Mouse (Mus musculus) CD8-positive naive resting alpha-beta T cell, adult 2 months (primary cell): Measurements from ENCODE around the gene Opcml.

Source experiments
- DNase-seq, 2 experiments: peaks; one replicate each; pipeline ENCODE4 v3.0.0; 2022; ENCODE audit warnings: low read depth in 2 of 2, low spot score in 2 of 2

Opcml gene

DNA sequence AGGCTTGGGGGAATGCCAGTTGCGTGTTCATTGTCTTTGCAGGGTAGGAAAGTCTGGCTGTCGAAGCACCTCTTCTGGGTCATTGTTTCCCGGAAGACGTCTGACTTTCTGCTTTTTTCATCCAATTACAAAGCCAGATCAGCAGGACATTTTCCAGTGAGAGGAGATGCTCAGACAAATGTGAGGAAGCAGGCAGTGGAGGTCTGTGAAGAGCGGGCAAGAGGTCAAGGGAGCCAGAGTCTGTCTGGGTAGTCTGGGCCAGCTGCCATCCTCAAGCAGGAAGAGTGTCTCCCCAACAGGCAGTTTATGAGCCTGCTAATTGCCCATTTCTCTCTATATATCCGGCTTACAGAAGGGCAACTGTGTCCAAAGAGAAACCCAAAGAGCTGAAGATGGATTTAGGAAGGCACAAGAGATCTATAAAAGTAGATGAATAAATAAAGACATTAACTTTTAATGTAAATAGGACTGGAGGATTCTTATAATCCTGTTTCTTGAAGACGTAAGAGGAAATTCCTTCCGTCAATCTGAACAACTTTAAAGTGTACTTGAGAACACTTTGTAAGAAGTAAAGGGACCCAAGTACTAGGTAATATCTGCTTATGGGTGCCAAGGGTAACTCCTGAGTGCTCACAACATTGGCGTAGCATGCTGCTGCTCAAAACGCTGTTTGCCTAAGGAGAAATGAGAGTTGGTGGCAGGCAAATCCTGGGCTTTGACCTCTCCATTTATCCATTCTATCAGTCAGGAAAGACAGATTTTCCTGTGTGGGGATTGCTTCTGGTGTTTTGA lies 941.4 kb downstream of the Opcml start:
- DNase-seq, result no peak

DNA sequence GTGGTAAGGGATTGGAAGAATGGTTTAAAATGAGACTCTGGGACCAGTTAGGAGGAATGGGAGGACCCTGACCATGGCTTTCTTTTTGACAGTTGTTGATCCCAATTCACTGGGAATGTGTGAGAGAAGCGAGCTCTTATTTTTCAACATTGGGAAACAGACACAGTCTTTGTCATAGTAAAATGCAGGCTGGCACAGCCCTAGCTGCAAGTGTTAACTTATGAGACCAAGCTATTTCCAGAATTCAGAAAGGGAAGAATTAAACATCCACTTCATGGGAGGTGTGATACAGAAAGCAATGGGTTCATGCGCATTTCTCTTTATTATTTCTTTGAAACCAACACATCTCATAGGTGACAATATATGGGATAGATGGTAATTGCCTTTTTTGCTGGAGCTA lies 947.4 kb downstream of the Opcml start:
- no peak for DNase-seq

DNA sequence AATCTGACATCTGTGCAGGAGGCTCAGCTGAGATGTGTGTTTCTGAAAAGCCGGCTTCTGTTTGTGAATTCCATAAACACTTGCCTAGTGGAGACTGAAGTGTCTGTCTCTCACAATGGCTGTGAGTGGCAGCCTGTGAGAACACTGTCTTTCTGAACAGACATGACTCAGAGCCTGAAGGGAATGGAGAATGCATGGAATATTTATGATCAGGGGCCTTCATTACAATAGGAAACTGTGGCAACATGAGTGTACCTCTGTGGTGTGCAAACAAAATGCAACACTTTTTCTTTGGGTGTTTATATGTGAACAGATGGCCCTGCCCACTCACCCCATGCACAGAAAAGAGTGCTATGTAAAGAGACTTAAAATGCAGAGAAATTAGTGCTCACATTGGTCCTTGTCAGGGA lies 947.9 kb downstream of the Opcml start:
- DNase-seq, result no peak

DNA sequence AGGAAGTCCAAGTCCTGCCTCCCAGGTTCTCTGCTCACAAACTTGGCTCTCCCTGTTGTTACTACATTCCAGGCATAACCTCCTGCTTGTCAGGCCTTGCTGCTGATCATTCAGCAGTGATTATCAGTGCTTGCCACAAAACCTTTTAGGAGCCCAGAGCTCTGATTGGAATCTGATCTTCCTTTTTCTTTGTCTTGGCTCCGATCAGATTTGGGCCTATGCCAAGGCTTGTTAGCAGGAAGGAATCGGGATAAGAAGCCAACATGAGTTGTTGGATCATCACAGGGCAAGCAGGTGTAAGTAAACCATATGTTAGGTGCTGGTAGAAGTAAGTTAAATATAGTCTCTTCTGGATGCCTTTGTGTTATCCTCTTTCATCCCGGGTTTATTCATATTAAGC lies 954.2 kb downstream of the Opcml start:
- DNase-seq, result no peak

DNA sequence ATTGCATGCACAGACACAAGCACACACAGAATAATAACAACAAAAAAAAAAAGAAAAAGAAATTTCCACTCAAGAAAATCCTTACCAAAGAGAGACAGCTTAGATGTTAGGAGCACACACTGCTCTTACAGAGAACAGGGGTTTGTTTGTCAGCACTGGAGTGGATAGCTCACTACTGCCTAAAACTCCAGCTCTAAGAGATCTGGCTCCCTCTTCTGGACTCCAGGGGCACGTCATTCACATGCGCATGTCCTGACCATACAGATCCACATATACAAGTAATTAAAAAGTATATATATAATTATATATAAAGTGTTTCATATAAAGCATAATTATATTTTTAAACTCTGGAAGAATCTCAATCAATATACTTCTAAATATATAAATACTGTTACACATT lies 958.3 kb downstream of the Opcml start:
- DNase-seq, result no peak

DNA sequence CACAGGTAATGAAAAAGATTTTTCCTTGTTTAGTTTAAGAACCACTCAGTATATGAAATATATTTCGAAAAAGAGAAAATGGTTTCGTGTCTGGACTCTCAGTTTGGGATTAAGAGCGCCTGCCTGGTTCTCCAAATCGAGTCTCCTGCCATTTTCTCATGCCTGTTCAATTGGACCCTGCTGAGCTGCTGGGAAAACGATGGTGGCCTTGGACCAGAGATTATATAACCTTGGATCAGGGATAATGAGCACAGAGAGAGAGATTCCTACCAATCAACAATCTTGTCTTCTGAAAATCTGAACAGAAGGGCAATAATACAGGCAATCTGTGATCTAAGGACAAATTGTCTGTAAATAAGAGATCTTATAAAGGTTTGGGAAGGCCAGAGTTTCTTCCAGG lies 962.3 kb downstream of the Opcml start:
- no peak for DNase-seq

DNA sequence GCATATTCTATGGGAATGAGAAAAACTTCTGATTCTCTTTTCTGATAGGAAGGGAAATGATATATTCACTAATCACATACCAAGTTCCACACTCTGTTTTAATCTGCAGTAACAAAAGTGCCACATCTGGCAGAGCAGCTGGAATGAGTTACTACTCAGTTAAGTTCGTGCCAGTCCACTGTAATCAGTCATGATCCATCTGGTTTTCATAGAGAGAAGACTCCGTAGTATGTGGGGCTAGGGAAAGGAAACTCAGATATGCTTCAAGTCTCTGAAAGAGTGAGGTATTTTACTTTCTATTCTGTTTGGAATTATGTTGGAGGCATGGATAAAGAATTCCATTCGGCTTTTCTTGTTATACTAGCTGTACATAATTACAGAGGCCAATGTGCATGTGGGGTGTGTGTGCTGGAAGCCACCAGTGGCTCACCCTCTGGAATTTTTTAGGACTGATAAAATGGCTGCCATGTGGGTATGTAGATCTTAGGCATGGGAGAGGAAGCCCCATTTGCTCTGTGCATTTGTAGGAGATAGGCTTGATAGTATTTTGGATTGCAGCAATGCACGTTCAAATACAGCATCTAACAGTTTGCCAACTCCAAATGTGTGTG lies 966.4 kb downstream of the Opcml start:
- DNase-seq, result no peak

DNA sequence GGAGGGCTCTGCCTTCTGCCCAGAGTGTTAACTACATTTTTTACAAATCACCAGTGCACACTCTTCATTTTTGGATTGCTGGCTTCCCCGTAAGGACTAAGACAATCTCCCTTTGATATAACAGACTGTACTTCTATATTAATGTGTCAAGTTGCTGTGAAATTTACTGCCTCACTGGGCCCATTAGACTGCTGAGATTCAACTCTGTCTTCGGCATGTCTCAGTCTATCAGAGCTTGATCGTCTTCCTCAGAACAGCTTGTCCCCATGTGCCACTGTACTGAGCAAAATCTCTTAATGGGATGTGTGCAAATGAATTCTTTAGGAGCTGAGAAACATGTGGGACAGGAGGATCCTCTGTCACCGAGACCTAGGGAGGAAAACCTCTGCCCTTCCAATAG lies 970.9 kb downstream of the Opcml start:
- no peak for DNase-seq

DNA sequence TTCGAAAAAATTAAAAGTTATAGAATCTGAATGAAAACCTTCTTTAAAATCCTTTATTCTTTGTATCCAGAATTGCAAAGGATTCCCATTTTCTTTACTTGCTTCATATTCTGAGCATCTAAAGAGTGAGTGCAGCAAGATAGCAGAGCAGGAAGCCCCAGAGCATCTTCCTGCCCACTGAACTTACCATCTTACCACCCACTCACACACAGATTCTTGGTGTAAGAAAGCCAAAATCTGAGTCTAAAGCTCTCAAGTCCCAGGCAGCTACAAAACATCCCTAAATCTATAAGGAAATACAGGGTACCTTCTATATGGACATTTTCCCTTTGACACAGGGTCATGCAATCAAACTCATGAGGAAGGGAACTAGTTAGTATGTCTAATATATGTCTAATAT lies 973.6 kb downstream of the Opcml start:
- no peak for DNase-seq

DNA sequence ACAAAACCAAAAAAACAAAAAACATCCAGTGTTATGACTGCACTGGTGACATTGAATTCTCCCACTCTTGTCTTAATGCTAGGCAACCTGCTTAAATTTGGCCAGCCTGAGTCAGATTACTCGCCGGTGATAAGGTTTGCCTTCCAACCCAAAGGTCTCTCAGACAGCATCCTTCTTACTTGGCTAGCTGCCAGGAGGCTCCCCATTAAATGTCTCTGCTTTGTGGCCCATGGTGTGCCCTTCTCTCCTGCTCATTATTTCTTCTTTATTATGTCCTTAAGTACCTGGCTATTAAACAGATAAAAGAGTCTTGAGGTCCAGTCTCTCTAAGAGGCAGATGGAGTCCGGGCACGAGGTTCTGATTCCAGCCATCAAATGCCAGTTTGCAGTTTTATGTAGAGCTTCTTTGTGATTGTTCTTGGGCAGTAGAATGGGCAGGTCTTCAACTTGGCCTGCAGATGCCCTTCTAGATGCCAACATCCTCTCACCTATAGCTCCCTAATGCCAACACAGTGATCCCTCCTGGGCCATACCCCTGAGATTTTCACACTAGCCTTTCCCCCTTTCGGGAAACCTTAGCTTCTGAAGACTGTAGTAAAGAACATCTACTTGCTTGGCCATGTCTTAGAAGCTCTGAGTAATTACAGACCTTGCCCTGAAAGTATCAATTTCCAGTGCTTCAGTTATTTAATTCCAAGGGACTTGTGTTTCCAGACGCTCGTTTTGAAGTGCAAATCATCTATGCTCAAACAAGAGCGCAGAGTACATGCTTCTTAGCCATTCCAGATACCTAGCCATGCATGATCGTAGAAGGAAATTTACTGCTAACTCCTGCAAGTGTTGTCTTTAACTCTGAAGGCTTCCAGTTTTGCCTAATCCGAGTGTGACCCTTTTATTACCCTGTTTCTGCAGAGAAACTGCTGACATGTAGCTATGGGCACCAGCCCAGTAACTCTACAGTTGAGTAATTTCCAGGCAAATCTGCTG lies 986.2 kb downstream of the Opcml start:
- no peak for DNase-seq

DNA sequence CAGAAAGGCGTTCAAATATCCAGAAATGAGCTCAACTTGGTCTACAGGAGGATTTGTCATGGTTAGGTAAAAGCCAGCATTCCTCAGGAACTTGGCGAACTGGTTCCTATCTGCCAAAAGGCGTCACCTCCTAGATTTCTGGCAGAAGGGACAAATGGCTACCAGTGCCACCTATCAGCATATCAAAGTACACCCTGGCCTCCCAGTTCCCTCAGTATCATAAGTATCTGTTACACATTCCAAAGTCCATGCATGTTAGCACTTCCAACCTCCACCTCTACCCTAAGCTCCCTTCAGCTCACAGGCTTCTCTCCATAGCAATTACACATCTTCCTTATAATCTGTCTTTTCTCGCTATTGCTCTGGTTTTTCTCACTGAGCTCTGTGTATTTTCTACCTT lies 993.3 kb downstream of the Opcml start:
- no peak for DNase-seq

DNA sequence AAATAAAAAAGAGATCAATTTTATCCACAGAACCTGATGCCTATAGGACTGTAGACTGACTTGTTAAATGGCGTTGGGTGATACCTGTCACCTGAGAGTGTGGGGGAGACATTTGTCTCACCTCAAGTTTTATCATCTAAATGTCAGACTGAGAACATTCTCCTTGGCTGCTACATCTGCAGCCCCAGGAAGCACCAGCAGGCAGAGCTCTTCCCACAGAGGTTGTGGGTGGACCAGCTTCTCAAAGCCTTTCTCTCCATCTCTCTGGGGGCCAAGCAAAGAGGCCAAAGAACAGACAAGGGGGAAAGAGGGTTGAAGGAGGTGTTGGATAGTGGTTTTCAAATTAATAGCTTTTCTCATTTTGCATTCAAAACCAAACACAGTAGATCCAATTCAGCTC lies 998.9 kb downstream of the Opcml start:
- no peak for DNase-seq

DNA sequence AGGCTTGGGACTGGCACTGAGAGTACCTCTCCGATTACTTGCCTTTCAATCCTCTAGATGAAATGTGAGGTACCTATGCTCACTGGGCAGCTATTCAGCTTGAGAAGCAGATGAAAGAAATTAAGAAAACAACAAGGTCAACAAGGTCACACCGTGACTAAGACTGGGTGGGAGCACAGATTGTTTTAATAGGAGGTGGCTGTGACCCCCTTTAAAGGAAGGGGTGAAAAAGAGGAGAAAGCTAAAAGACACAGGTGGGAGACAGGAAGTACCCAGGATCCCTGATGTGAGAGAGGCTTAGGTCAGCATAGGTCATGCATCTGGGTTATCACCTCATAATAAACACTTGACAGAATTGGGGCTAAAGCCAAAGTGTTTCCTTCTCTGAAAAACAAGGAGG lies 1009.5 kb downstream of the Opcml start:
- no peak for DNase-seq

DNA sequence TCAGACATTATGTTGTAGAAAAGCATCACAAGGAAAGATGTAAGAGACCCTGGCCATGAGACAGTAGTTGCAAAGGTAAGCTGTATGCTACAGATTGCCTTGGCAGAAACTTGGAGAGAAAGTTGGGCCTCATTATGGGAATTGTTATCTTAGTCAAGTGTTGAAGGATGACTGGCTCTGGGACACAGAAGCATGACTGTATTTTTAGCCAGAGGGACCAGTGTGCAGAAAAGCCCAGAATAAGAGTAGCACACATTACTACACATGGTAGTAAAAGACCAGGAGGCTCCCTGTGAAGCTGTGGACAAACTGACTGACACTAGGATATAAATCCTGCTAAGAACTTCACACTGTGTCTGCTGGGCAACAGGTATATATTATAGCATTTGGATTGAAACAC lies 1016.1 kb downstream of the Opcml start:
- no peak for DNase-seq

DNA sequence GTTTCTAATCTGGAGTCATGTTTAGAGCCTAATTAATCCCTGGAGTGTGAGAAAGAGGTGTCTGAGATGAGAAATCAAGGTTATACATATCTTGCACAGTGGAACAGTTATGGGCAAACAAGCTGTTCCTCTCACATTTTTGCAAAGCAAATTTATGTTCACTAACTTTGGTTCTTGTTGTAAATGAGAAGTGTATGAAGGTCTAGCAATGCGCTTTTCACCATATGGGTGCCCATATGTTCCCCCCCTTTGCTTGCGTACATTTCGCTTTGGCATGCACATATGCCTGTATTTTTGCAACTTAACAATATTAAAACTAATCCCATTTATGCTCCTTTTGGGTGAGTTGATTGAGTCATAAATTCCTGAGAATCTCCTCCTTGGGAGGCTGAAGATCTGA lies 1031.5 kb downstream of the Opcml start:
- no peak for DNase-seq

DNA sequence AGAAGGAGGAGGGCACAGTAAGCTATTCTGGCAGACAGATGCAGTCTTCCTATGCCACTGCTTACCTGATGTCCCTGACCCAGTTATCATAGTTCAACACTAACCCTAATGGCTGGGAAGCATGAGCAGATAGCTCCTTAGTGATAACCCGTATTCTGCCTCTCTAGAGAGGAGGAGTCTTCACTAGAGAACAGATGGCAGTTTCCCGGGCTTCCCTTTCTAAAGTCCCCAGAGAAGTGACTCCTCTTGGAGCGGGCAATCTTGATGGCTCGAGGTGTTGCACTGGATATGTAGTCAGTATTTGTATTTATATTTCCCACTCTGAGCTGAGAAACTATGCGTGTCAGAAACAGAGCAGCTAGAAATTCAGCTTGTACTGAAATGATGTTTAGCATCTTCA lies 1031.9 kb downstream of the Opcml start:
- no peak for DNase-seq

DNA sequence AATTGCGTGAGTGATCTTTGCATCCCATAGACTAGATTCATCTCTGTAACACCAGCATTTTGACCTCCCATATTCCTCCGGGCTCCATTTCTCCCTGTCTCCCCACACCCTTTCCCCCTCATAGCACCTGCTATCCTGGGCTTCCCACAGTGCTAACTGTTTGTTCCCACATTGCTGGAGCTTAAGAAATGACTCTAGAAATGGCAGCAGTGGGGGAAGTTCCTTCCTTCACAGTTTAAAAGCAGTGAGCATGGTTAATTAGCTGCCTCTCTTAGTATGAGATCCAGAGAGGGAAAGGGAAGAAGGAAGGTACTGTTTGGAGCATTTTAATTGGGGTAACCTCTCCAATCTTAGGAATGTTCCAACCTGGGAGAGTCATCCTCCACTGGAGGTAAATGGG lies 1035.2 kb downstream of the Opcml start:
- no peak for DNase-seq

DNA sequence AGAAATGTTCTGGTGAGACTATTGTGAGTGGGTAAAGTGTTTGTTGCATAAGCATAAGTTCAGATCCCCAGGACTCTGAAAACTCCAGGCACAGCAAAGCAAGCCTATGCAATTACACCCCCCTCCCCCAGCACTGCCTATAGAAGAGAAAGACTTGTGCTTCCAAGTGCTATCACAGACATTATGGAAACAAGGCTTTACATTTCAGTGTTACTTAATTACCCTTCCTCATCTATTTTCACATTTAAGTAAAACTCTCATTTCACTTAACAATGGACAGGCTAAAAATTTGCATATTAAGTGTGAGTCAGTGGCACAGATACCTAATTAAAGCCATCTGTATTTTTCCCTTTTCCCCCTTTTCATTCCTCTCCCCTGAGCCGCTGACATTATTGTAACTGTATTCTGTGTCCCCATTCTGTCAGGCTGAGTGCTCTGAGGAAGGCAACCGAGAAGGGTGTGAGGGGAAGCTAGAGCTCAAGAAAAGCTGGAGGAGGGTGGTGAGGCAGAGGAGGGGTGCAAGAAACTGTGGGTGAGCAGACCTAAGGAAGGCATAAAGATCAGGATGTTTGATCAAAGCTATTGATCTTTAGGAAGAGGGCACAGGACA lies 1055.5 kb downstream of the Opcml start:
- no peak for DNase-seq

DNA sequence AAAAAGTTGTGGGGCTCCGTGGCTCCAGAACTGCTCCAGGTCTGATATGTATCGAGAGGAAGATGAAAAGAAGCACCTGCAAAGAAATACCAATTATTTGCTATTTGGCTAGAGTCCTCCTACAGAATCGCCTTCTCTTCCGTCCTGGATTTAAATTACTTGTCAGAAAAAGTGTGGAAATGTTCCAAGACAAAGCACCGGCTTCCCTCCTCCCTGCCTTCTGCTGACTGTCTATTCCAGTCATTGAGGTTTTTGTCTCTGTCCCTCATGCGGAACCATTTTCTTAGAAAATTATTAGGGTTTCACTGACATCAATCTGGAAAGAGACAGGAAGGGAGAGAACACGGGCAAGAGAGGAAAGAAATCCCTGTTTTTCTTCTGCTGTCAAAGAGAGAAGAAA lies 1065.3 kb downstream of the Opcml start:
- DNase-seq, result no peak

DNA sequence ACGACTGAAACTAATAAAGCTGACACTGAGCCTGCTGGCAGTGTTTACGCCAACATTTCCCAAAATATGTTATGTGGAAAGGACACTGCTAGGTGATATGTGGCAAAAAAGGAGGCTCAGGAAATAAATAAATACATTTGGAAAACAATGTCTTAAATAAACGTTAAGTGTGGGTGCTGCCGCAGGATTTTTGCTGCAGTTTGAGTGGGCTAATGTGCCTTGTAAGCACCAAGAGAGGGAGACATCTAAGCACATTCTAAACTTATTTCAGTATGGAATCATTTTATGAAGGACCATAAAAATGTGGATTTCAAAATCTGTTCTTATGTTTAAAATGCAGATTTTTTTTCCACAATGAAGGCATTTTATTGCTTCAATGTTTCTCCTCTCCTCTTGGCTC lies 1071.4 kb downstream of the Opcml start:
- no peak for DNase-seq

DNA sequence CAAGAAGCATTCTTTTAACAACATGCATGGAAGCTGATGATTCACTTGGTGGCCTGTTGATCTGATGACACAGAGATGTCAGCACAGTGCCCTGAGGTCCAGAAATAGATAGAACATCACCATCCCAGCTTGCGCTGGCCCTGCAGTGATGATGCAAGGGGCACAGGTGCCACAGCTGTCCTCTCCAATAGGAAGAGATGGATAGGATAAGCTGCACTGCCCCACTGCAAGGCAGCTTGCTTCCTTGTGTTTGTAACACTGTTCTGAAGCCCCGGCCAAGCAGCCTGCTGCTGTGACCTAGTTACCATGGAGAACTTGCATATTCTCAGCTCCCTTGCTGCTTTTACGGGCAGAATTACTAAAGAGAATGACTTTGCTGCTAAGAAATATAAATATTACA lies 1076.7 kb downstream of the Opcml start:
- no peak for DNase-seq

DNA sequence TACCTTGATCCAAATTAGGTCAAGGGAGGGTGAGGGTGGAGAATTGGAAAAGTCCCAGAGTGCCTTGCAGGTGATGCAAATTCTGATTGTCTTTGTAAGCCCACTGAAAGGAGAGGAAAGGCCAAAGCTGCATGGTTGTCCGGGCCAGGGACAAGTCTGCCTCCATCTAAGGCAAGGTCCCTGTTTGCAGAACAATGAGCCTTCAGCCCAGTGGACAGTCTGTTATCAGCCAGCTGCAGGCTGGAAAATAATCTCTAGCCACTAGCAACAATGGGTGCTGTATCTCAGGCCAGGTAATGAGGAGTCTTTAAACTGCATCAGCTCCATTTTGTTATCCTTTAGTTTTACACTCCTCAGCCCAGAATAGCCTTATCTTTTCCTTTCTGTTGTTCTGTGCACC lies 1079.9 kb downstream of the Opcml start:
- no peak for DNase-seq
